Mouse (Mus musculus): ENCODE measurements around the gene Zswim3. TPM values are rescaled to one million over a fixed set of nuclear protein-coding genes. Genes with fewer than 3 reads are reported as not detected.
"Not testable (repeated sequence)": the region's sequence is repeated elsewhere in the genome, so short reads cannot be mapped to it uniquely, and the experiment has no call there.

Gene Zswim3
- polyA plus RNA-seq, 2 experiments: 2.4 to 3.7 TPM

DNA sequence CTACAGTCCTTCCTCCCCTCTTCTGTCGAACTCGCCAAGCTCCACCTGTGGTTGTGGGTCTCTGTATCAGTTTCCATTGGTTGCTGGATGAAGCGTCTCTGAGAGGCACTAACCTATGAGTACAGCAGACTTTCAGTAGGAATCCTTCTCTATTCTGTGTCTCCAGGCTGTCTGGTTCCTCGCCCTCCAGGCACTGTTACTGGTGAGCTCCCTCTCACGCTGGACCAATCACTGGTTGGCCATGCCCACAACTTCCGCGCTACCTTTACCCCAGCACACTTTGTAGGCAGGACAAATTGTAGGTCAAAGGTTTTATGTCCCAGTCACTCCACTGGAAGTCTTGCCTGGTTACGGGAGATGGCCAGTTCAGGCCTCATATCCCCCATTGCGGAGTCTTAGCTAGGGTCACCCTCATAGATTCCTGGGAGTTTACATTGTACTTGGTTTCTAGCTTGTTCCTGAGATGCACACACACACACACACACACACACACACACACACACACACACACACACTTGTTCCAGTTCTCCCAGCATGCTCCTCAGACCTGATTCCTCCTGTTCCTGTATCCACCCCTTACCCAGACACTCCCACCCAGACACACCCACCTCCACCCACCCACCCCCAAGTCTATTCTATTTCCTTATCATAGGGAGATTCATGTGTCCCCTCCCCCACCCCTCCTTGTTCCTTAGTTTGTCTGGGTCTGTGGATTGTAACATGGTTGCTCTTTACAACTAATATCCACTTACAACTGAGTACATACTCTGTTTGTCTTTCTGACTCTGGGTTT is 54.9 kb downstream of the Zswim3 start:
- 40% methylated on average over 9 of the region's 9 CpGs for WGBS (ENCODE audit: insufficient replicate concordance)
- Histone ChIP-seq H3K9me3 (ENCODE audit: control insufficient read depth, low read length) (no peaks in the 10 kb centered on the region), H3K27me3 (ENCODE audit: control insufficient read depth, insufficient read depth, low read length) (peaks cover 44% of the 10 kb centered on the region), H3K36me3 (replicated peaks; ENCODE audit: control insufficient read depth, insufficient read depth, low read depth) (no peaks in the 10 kb centered on the region), H3K9ac (replicated peaks) (no peak overlapping the region), H3K4me2 (ENCODE audit: low read depth) (peak overlapping the region; percentile 18), H3K27ac (no peak overlapping the region), H3K4me1 (replicated peaks; ENCODE audit: control insufficient read depth in 2 of 2, insufficient read depth in 2 of 2, low read length in 1 of 2) (peaks cover 0 to 6% of the 10 kb centered on the region in 2 experiments; a peak in 2 of 4 replicates), H3K4me3 (ENCODE audit: insufficient read depth in 1 of 2, low read depth in 2 of 2, low read length in 2 of 2) (no peak overlapping the region)
- DNase-seq (ENCODE audit: low read depth in 3 of 3, low spot score in 3 of 3) (peak in 1 of 3 experiments; percentile 26), ATAC-seq (ENCODE audit: insufficient read depth) (peak; percentile 60)
- no peak for TF ChIP-seq EP300 (IDR thresholded peaks at IDR 0.05; ENCODE audit: low read depth)
- no peak for TF ChIP-seq CTCF (IDR thresholded peaks at IDR 0.05; ENCODE audit: low read depth)

- Histone ChIP-seq H3K4me3 (ENCODE audit: insufficient read depth in 1 of 2, low read depth in 2 of 2, low read length in 2 of 2) (no peak overlapping the region), H3K36me3 (replicated peaks; ENCODE audit: control insufficient read depth, insufficient read depth, low read depth) (no peaks in the 10 kb centered on the region), H3K9ac (replicated peaks) (no peak overlapping the region), H3K4me1 (replicated peaks; ENCODE audit: control insufficient read depth in 2 of 2, insufficient read depth in 2 of 2, low read length in 1 of 2) (peaks cover 0 to 7% of the 10 kb centered on the region in 2 experiments; a peak in 2 of 4 replicates), H3K4me2 (ENCODE audit: low read depth) (no peak overlapping the region), H3K27ac (no peak overlapping the region), H3K27me3 (ENCODE audit: control insufficient read depth, insufficient read depth, low read length) (peaks cover 34% of the 10 kb centered on the region), H3K9me3 (ENCODE audit: control insufficient read depth, low read length) (no peaks in the 10 kb centered on the region)
- WGBS (ENCODE audit: insufficient replicate concordance): 54% methylated on average over 4 of the region's 4 CpGs
- TF ChIP-seq EP300 (IDR thresholded peaks at IDR 0.05; ENCODE audit: low read depth) (no peak), CTCF (IDR thresholded peaks at IDR 0.05; ENCODE audit: low read depth) (no peak)
- ATAC-seq (ENCODE audit: insufficient read depth) (no peak), DNase-seq (ENCODE audit: low read depth in 3 of 3, low spot score in 3 of 3) (no peak)
Measured at GRCm38 (mm10) chr2:164861094-164861493, 56.2 kb downstream of the Zswim3 start.

DNA sequence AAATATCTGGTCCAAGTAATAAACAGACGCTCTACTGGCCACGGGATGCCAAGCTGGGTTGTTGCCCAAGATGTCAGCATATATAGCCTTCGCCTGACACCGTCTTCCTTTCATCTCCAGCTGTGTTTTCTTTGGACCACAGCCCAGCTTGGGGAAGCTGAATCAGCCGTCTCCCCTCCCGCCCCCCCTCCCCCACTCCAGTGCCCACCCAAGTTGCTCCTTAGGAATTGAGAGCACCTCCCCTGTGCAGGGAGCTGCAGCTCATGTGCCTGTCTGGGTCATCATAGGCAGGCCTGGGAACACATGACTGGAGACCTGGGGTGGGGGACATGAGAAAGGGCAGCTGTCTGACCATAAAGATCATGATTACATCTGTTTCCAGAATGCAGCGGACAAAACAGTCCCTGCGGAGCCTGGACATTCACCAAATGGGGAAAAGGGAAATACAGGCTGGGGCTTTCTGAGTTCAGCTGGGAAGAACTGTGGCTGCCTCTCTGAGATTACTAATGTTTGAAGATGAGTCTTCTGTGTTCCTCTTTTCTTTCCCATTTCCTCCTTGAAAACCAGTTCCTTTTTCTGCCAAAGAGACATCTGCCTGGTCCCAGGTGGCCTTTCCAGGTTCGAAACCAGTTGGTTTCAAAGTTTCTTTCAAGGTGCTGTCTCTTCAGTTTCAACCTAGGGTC is 57.4 kb downstream of the Zswim3 start:
- Histone ChIP-seq H3K9me3 (ENCODE audit: control insufficient read depth, low read length) (no peaks in the 10 kb centered on the region), H3K4me3 (ENCODE audit: insufficient read depth in 1 of 2, low read depth in 2 of 2, low read length in 2 of 2) (no peak overlapping the region), H3K27ac (no peak overlapping the region), H3K4me2 (ENCODE audit: low read depth) (no peak overlapping the region), H3K4me1 (replicated peaks; ENCODE audit: control insufficient read depth in 2 of 2, insufficient read depth in 2 of 2, low read length in 1 of 2) (peaks cover 0 to 14% of the 10 kb centered on the region in 2 experiments; a peak in 2 of 4 replicates), H3K36me3 (replicated peaks; ENCODE audit: control insufficient read depth, insufficient read depth, low read depth) (no peaks in the 10 kb centered on the region), H3K27me3 (ENCODE audit: control insufficient read depth, insufficient read depth, low read length) (peaks cover 22% of the 10 kb centered on the region), H3K9ac (replicated peaks) (no peak overlapping the region)
- no peak for TF ChIP-seq CTCF (IDR thresholded peaks at IDR 0.05; ENCODE audit: low read depth)
- TF ChIP-seq EP300 (IDR thresholded peaks at IDR 0.05; ENCODE audit: low read depth): no peak
- DNase-seq (ENCODE audit: low read depth in 3 of 3, low spot score in 3 of 3) (no peak), ATAC-seq (ENCODE audit: insufficient read depth) (no peak)
- whole genome bisulfite sequencing (ENCODE audit: insufficient replicate concordance): 37% methylated on average over 9 of the region's 9 CpGs

DNA sequence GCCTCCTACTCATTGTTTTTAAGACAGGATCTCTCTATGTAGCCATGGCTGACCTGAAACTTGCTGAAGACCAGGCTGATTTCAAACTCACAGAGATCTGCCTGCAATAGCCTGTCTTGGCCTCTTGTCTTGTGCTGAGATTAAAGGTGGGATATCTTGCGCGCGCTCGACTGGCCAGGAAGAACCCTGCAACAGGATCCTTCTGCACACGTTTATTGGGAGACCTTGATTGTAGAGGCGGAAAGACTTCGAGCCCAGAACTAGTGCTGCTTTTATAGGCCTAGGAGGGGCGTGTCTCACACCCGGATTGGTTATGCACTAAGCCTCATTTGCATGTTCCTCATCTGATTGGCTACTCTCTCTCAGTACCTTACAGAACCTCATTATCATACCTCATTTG is 58.5 kb downstream of the Zswim3 start:
- not testable (repeated sequence) for H3K36me3 ChIP-seq (replicated peaks; ENCODE audit: control insufficient read depth, insufficient read depth, low read depth); DNase-seq (ENCODE audit: low read depth in 3 of 3, low spot score in 3 of 3); ATAC-seq (ENCODE audit: insufficient read depth); H3K27ac ChIP-seq; H3K4me2 ChIP-seq (ENCODE audit: low read depth); H3K4me3 ChIP-seq (ENCODE audit: insufficient read depth in 1 of 2, low read depth in 2 of 2, low read length in 2 of 2); H3K9me3 ChIP-seq (ENCODE audit: control insufficient read depth, low read length); H3K9ac ChIP-seq (replicated peaks)
- H3K27me3 ChIP-seq (ENCODE audit: control insufficient read depth, insufficient read depth, low read length): peaks cover 11% of the 10 kb centered on the region
- 87% methylated on average over 7 of the region's 9 CpGs for WGBS (ENCODE audit: insufficient replicate concordance)
- peaks cover 0 to 14% of the 10 kb centered on the region in 2 experiments; a peak in 2 of 4 replicates for H3K4me1 ChIP-seq (replicated peaks; ENCODE audit: control insufficient read depth in 2 of 2, insufficient read depth in 2 of 2, low read length in 1 of 2)

GRCm38 (mm10) chr2:164864593-164864992 is 59.7 kb downstream of the Zswim3 start:
- Histone ChIP-seq H3K27me3 (ENCODE audit: control insufficient read depth, insufficient read depth, low read length) (peaks cover 2% of the 10 kb centered on the region; the same call in 1 of the 2 replicates), H3K36me3 (replicated peaks; ENCODE audit: control insufficient read depth, insufficient read depth, low read depth) (no peaks in the 10 kb centered on the region), H3K9ac (replicated peaks) (no peak overlapping the region), H3K9me3 (ENCODE audit: control insufficient read depth, low read length) (no peaks in the 10 kb centered on the region; the same call in 1 of the 2 replicates), H3K4me1 (replicated peaks; ENCODE audit: control insufficient read depth in 2 of 2, insufficient read depth in 2 of 2, low read length in 1 of 2) (peaks cover 0 to 14% of the 10 kb centered on the region in 2 experiments; a peak in 2 of 4 replicates), H3K27ac (no peak overlapping the region), H3K4me3 (ENCODE audit: insufficient read depth in 1 of 2, low read depth in 2 of 2, low read length in 2 of 2) (no peak overlapping the region), H3K4me2 (ENCODE audit: low read depth) (no peak overlapping the region)
- no peak for ATAC-seq (ENCODE audit: insufficient read depth)
- no peak for TF ChIP-seq CTCF (IDR thresholded peaks at IDR 0.05; ENCODE audit: low read depth)
- no peak for TF ChIP-seq EP300 (IDR thresholded peaks at IDR 0.05; ENCODE audit: low read depth)
- WGBS (ENCODE audit: insufficient replicate concordance): 24% methylated on average over 4 of the region's 4 CpGs
- no peak for DNase-seq (ENCODE audit: low read depth in 3 of 3, low spot score in 3 of 3)
